Mouse (Mus musculus) stomach, embryonic 14.5 days (tissue): Measurements from ENCODE around the gene Cib4. TPM values are rescaled to one million over a fixed set of nuclear protein-coding genes. Genes with fewer than 3 reads are reported as not detected.

Source experiments
- ATAC-seq: fragments of 200-750 bp; cut with Nextera tagmentation; 2 replicates; pipeline ENCODE4 v1.8.0; 2017; ENCODE audit warnings: low read depth, moderate TSS enrichment; ENCODE audit not compliant: insufficient number of reproducible peaks, insufficient read depth, low FRiP score
- H3K27ac ChIP-seq: fragments of 300-500 bp; sonication (generic); 2 replicates; pipeline ENCODE4 v1.5.1; 2014; ENCODE audit warnings: mild to moderate bottlenecking, low read length, moderate library complexity, mixed read lengths
- H3K27me3 ChIP-seq: fragments of 300-500 bp; sonication (generic); 2 replicates; pipeline ENCODE4 v1.6.1; 2014; ENCODE audit warnings: low read length, control low read depth, mixed read lengths; ENCODE audit not compliant: control insufficient read depth, insufficient read depth
- H3K36me3 ChIP-seq: fragments of 300-500 bp; sonication (generic); 2 replicates; pipeline ENCODE4 v1.6.1; 2014; ENCODE audit warnings: mild to moderate bottlenecking, control low read depth, low read length, moderate library complexity, mixed read lengths; ENCODE audit not compliant: control insufficient read depth, insufficient read depth
- H3K4me1 ChIP-seq: fragments of 300-500 bp; sonication (generic); 2 replicates; pipeline ENCODE4 v1.6.1; 2014; ENCODE audit warnings: low read length, control low read depth, mixed read lengths; ENCODE audit not compliant: control insufficient read depth, insufficient read depth
- H3K4me2 ChIP-seq: fragments of 300-500 bp; sonication (generic); replicated peaks from 2 replicates; pipeline ENCODE4 v1.6.1; 2014; ENCODE audit warnings: low read depth, low read length, control low read depth
- H3K4me3 ChIP-seq: fragments of 300-500 bp; sonication (generic); 2 replicates; pipeline ENCODE4 v1.5.1; 2014; ENCODE audit warnings: low read depth, low read length, control low read depth
- H3K9ac ChIP-seq: fragments of 300-500 bp; sonication (generic); replicated peaks from 2 replicates; pipeline ENCODE4 v1.6.1; 2014; ENCODE audit warnings: low read depth, mild to moderate bottlenecking, control low read depth, low read length, moderate library complexity, mixed read lengths
- H3K9me3 ChIP-seq: fragments of 300-500 bp; sonication (generic); 2 replicates; pipeline ENCODE4 v1.6.1; 2016; ENCODE audit warnings: low read depth, low read length, control low read depth; ENCODE audit not compliant: control insufficient read depth
- WGBS: fragments of 180-500 bp; shearing (Covaris S2); extraction: QIAGEN DNeasy Blood & Tissue Kit; methylation state at CpG from one replicate; pipeline ENCODE4 v1.1.7; 2014; 5-methylcytosine and 5-hydroxymethylcytosine counted together
- polyA plus RNA-seq: library from polyadenylated mRNA; unstranded; fragments of >200 nt; fragmentation: Nextera tagmentation; extraction: Ambion mirVana; gene quantifications from 2 replicates; pipeline ENCODE4 v1.2.1, GENCODE M21; 2014

The Cib4 gene
- polyA plus RNA-seq, 1 experiment from 2014 or later, result not detected

- 58% methylated on average over 7 of the region's 7 CpGs for WGBS
- H3K4me3 ChIP-seq, result no peak overlapping the region
- ATAC-seq, result no peak
- no peak overlapping the region for H3K27ac ChIP-seq
- H3K27me3 ChIP-seq, result no peaks in the 10 kb centered on the region
- no peaks in the 10 kb centered on the region for H3K36me3 ChIP-seq
- no peak overlapping the region for H3K9ac ChIP-seq
- no peak overlapping the region for H3K4me2 ChIP-seq
- no peaks in the 10 kb centered on the region for H3K9me3 ChIP-seq
- H3K4me1 ChIP-seq, result no peaks in the 10 kb centered on the region
Measured at GRCm38 (mm10) chr5:30494606-30495005, 51.0 kb downstream of the Cib4 start.

DNA sequence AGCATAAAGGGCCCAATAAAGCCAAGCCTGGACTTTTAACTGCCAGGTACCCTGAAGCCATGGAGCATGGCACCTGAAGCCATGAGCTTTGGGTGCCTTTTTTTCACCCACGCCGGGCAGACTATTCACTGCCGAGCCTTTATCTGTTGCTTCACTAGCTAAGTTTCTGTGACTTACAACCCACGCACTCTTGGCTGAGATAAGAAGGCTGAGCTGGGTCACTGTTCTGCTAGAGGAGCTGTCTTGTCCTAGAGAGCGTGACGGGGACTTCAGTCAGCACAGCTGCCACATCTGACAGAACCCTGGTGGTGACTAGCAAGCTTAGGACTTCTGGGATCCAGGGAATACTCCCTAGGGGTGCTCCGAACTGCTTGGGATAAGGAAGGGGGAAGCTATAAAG is 51.9 kb downstream of the Cib4 start:
- Histone ChIP-seq H3K36me3 (no peaks in the 10 kb centered on the region), H3K4me1 (no peaks in the 10 kb centered on the region), H3K4me2 (no peak overlapping the region), H3K9me3 (no peaks in the 10 kb centered on the region), H3K27me3 (no peaks in the 10 kb centered on the region), H3K4me3 (no peak overlapping the region), H3K27ac (no peak overlapping the region), H3K9ac (no peak overlapping the region)
- WGBS, result 70% methylated on average over 7 of the region's 7 CpGs
- no peak for ATAC-seq

- ATAC-seq, result no peak
- Histone ChIP-seq H3K36me3 (no peaks in the 10 kb centered on the region), H3K9ac (no peak overlapping the region), H3K4me2 (no peak overlapping the region), H3K9me3 (no peaks in the 10 kb centered on the region), H3K4me3 (no peak overlapping the region), H3K4me1 (no peaks in the 10 kb centered on the region), H3K27me3 (no peaks in the 10 kb centered on the region), H3K27ac (peak overlapping the region; percentile 4; the same call in 1 of the 2 replicates)
- 53% methylated on average over 5 of the region's 5 CpGs for WGBS
Measured at GRCm38 (mm10) chr5:30490845-30491244, 54.8 kb downstream of the Cib4 start.

- Histone ChIP-seq H3K9me3 (no peaks in the 10 kb centered on the region), H3K4me3 (no peak overlapping the region), H3K4me2 (no peak overlapping the region), H3K4me1 (no peaks in the 10 kb centered on the region), H3K27me3 (no peaks in the 10 kb centered on the region), H3K27ac (peak overlapping the region; percentile 4; the same call in 1 of the 2 replicates), H3K9ac (no peak overlapping the region), H3K36me3 (no peaks in the 10 kb centered on the region)
- no peak for ATAC-seq
Measured at GRCm38 (mm10) chr5:30490215-30490614, 55.4 kb downstream of the Cib4 start.

DNA sequence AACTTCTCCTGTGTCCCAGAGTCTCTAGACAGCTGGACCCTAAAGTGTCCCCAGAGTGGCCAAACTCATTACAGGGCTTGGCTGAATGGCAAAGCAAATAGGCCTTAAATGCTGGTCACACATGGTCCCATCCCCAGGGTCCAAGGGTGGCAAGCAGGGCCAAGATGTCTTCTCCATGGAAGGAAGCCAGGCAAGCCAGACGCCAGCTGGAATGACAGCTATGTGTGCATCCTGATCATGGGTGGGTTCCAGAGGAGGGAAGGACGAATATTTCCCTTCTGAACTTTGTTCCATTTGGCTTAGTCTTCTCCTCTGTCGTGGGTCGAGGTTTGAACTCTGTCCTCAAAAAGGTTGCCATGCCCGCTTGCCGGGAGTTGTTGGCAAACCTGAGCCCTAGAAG is 60.5 kb downstream of the Cib4 start:
- ATAC-seq, result no peak
- H3K27ac ChIP-seq, result no peak overlapping the region
- H3K36me3 ChIP-seq, result no peaks in the 10 kb centered on the region
- H3K4me3 ChIP-seq, result no peak overlapping the region
- H3K4me1 ChIP-seq, result no peaks in the 10 kb centered on the region
- no peaks in the 10 kb centered on the region for H3K27me3 ChIP-seq
- H3K9ac ChIP-seq, result no peak overlapping the region
- H3K4me2 ChIP-seq, result no peak overlapping the region
- H3K9me3 ChIP-seq, result no peaks in the 10 kb centered on the region
- 76% methylated on average over 6 of the region's 6 CpGs for WGBS

GRCm38 (mm10) chr5:30484591-30484990 is 61.0 kb downstream of the Cib4 start:
- 77% methylated on average over 5 of the region's 5 CpGs for whole genome bisulfite sequencing
- no peak overlapping the region for H3K4me2 ChIP-seq
- H3K4me3 ChIP-seq, result no peak overlapping the region
- H3K9ac ChIP-seq, result no peak overlapping the region
- no peaks in the 10 kb centered on the region for H3K4me1 ChIP-seq
- H3K36me3 ChIP-seq, result no peaks in the 10 kb centered on the region
- no peak for ATAC-seq
- H3K27me3 ChIP-seq, result no peaks in the 10 kb centered on the region
- no peak overlapping the region for H3K27ac ChIP-seq
- H3K9me3 ChIP-seq, result no peaks in the 10 kb centered on the region

DNA sequence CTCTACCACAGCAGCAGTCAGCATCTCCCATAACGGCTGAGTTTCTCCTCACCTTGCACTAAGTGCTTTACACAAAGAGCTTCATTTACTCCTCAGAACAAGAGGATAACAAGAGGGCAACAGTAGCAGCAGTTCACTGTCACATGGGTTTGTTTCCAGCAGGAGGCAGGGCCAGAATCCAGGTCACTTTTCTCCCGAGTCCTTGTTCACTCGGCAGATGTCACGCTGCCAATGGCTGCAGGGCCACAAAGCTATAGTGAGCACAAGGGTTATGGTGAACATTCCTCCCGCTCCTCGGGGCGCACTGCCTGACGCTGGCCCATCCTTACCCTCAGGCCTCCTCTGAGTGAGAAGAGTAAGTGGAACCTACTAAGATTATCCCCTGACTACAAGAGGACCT is 62.1 kb downstream of the Cib4 start:
- no peaks in the 10 kb centered on the region for H3K27me3 ChIP-seq
- 81% methylated on average over 8 of the region's 8 CpGs for WGBS
- H3K27ac ChIP-seq, result no peak overlapping the region
- no peaks in the 10 kb centered on the region for H3K4me1 ChIP-seq
- no peak overlapping the region for H3K4me3 ChIP-seq
- H3K4me2 ChIP-seq, result no peak overlapping the region
- H3K36me3 ChIP-seq, result no peaks in the 10 kb centered on the region
- H3K9ac ChIP-seq, result no peak overlapping the region
- no peak for ATAC-seq
- H3K9me3 ChIP-seq, result no peaks in the 10 kb centered on the region

GRCm38 (mm10) chr5:30482319-30482718 is 63.3 kb downstream of the Cib4 start:
- no peak overlapping the region for H3K27ac ChIP-seq
- no peaks in the 10 kb centered on the region for H3K9me3 ChIP-seq
- peak; percentile 57; the same call in 1 of the 2 replicates for ATAC-seq
- H3K4me2 ChIP-seq, result no peak overlapping the region
- 20% methylated on average over 4 of the region's 5 CpGs for WGBS
- H3K4me3 ChIP-seq, result no peak overlapping the region
- no peaks in the 10 kb centered on the region for H3K4me1 ChIP-seq
- H3K36me3 ChIP-seq, result no peaks in the 10 kb centered on the region
- H3K9ac ChIP-seq, result no peak overlapping the region
- H3K27me3 ChIP-seq, result no peaks in the 10 kb centered on the region

GRCm38 (mm10) chr5:30476534-30476933 is 69.1 kb downstream of the Cib4 start:
- 40% methylated on average over 10 of the region's 10 CpGs for WGBS
- Histone ChIP-seq H3K9ac (no peak overlapping the region), H3K9me3 (no peaks in the 10 kb centered on the region), H3K36me3 (no peaks in the 10 kb centered on the region), H3K4me3 (no peak overlapping the region), H3K4me2 (no peak overlapping the region), H3K27ac (no peak overlapping the region), H3K4me1 (no peaks in the 10 kb centered on the region), H3K27me3 (no peaks in the 10 kb centered on the region)
- ATAC-seq, result no peak
